Mouse (Mus musculus): ENCODE data around the gene Trim11.
"Not testable (repeated sequence)": the region's sequence is repeated elsewhere in the genome, so short reads cannot be mapped to it uniquely, and the experiment has no call there.

- TF ChIP-seq CTCF, EP300 (IDR thresholded peaks at IDR 0.05; ENCODE audit: low read depth): not testable (repeated sequence)
These were observed 23.8 kb upstream of the Trim11 start for GRCm38 (mm10) chr11:58954170-58954419.

Measured in heart, postnatal 0 days (tissue).